Mouse (Mus musculus) midbrain, embryonic 16.5 days (tissue): ENCODE results near the gene Lamb3. TPM values are rescaled to one million over a fixed set of nuclear protein-coding genes. Genes with fewer than 3 reads are reported as not detected.
A peak's percentile ranks its signal among the peaks of the same experiment; 100 is the strongest.

ENCODE experiments used
- ATAC-seq: fragments of 200-750 bp; cut with Nextera tagmentation; 2 replicates; pipeline ENCODE4 v1.8.0; 2017; ENCODE audit warnings: moderate TSS enrichment
- H3K27ac ChIP-seq: fragments of 300-500 bp; sonication (generic); 2 replicates; pipeline ENCODE4 v1.5.1; 2014; ENCODE audit warnings: mild to moderate bottlenecking, low read length, mixed read lengths
- H3K27me3 ChIP-seq: fragments of 300-500 bp; sonication (generic); 2 replicates; pipeline ENCODE4 v1.6.1; 2014; ENCODE audit warnings: low read depth, low read length, mixed read lengths; ENCODE audit not compliant: control insufficient read depth, insufficient read depth
- H3K36me3 ChIP-seq: fragments of 300-500 bp; sonication (generic); 2 replicates; pipeline ENCODE4 v1.6.1; 2014; ENCODE audit warnings: mild to moderate bottlenecking, low read length, moderate library complexity, mixed read lengths; ENCODE audit not compliant: control insufficient read depth, insufficient read depth
- H3K4me1 ChIP-seq: fragments of 300-500 bp; sonication (generic); 2 replicates; pipeline ENCODE4 v1.6.1; 2014; ENCODE audit warnings: mild to moderate bottlenecking, low read length, mixed read lengths; ENCODE audit not compliant: control insufficient read depth, insufficient read depth
- H3K4me2 ChIP-seq: fragments of 300-500 bp; sonication (generic); 2 replicates; pipeline ENCODE4 v1.6.1; 2014; ENCODE audit warnings: mild to moderate bottlenecking, low read length, mixed read lengths
- H3K4me3 ChIP-seq: fragments of 300-500 bp; sonication (generic); 2 replicates; pipeline ENCODE4 v1.5.1; 2014; ENCODE audit warnings: low read depth, mild to moderate bottlenecking, low read length, moderate library complexity, mixed read lengths
- H3K9ac ChIP-seq: fragments of 300-500 bp; sonication (generic); 2 replicates; pipeline ENCODE4 v1.6.1; 2014; ENCODE audit warnings: low read depth, low read length, mixed read lengths
- H3K9me3 ChIP-seq: fragments of 300-500 bp; sonication (generic); replicated peaks from 2 replicates; pipeline ENCODE4 v1.6.1; 2014; ENCODE audit warnings: mild to moderate bottlenecking, low read length, mixed read lengths; ENCODE audit not compliant: control insufficient read depth, poor library complexity, severe bottlenecking
- WGBS: fragments of 180-500 bp; shearing (Covaris S2); extraction: QIAGEN DNeasy Blood & Tissue Kit; methylation state at CpG from one replicate; pipeline ENCODE4 v1.1.7; 2014; 5-methylcytosine and 5-hydroxymethylcytosine counted together
- polyA plus RNA-seq: library from polyadenylated mRNA; unstranded; fragments of >200 nt; fragmentation: Nextera tagmentation; extraction: Ambion mirVana; gene quantifications from 2 replicates; pipeline ENCODE4 v1.2.1, GENCODE M21; 2015

The Lamb3 gene
- polyA plus RNA-seq, 1 experiment from 2014 or later, result 0.75 TPM

- Histone ChIP-seq H3K27me3 (no peaks in the 10 kb centered on the region), H3K4me1 (no peaks in the 10 kb centered on the region), H3K4me3 (no peak overlapping the region), H3K36me3 (no peaks in the 10 kb centered on the region), H3K9me3 (no peaks in the 10 kb centered on the region), H3K4me2 (no peak overlapping the region), H3K27ac (no peak overlapping the region), H3K9ac (no peak overlapping the region)
- no peak for ATAC-seq
- 79% methylated on average over 7 of the region's 7 CpGs for WGBS
These were observed 54.5 kb downstream of the Lamb3 start for GRCm38 (mm10) chr1:193261897-193262548.

- Histone ChIP-seq H3K9me3 (no peaks in the 10 kb centered on the region), H3K4me2 (no peak overlapping the region), H3K9ac (no peak overlapping the region), H3K4me1 (no peaks in the 10 kb centered on the region), H3K4me3 (no peak overlapping the region), H3K27me3 (no peaks in the 10 kb centered on the region), H3K27ac (no peak overlapping the region), H3K36me3 (no peaks in the 10 kb centered on the region)
- 83% methylated on average over 8 of the region's 8 CpGs for WGBS
- no peak for ATAC-seq
These were observed 55.8 kb downstream of the Lamb3 start for GRCm38 (mm10) chr1:193263026-193263907.

- WGBS, result 64% methylated on average over 5 of the region's 5 CpGs
These were observed 56.6 kb downstream of the Lamb3 start, which contains the start of gene Hsd11b1 for GRCm38 (mm10) chr1:193263955-193264598. Gene Hsd11b1 (minus strand): TSS chr1:193264075.

GRCm38 (mm10) chr1:193265734-193266133, 58.2 kb downstream of the Lamb3 start:
- H3K36me3 ChIP-seq, result no peaks in the 10 kb centered on the region
- H3K27ac ChIP-seq, result no peak overlapping the region
- ATAC-seq, result no peak
- no peaks in the 10 kb centered on the region for H3K27me3 ChIP-seq
- no peak overlapping the region for H3K4me3 ChIP-seq
- no peak overlapping the region for H3K9ac ChIP-seq
- H3K9me3 ChIP-seq, result no peaks in the 10 kb centered on the region
- no peak overlapping the region for H3K4me2 ChIP-seq
- no peaks in the 10 kb centered on the region for H3K4me1 ChIP-seq

More at GRCm38 (mm10) chr1:193263955-193264598, 56.6 kb downstream of the Lamb3 start, which contains the start of gene Hsd11b1:
- Histone ChIP-seq H3K27me3 (no peaks in the 10 kb centered on the region), H3K4me2 (no peak within 1 kb of the TSS), H3K9ac (no peak within 1 kb of the TSS), H3K4me3 (no peak within 1 kb of the TSS), H3K36me3 (no peaks in the 10 kb centered on the region), H3K27ac (no peak within 1 kb of the TSS), H3K4me1 (no peaks in the 10 kb centered on the region), H3K9me3 (no peaks in the 10 kb centered on the region)
- no peak for ATAC-seq

GRCm38 (mm10) chr1:193270965-193271763, 63.7 kb downstream of the Lamb3 start:
- H3K36me3 ChIP-seq, result no peaks in the 10 kb centered on the region
- H3K27ac ChIP-seq, result no peak overlapping the region
- ATAC-seq, result no peak
- no peak overlapping the region for H3K4me2 ChIP-seq
- H3K4me1 ChIP-seq, result peaks cover 8% of the 10 kb centered on the region
- WGBS, result 76% methylated on average over 6 of the region's 6 CpGs
- no peak overlapping the region for H3K4me3 ChIP-seq
- no peak overlapping the region for H3K9ac ChIP-seq
- H3K27me3 ChIP-seq, result no peaks in the 10 kb centered on the region
- no peaks in the 10 kb centered on the region for H3K9me3 ChIP-seq

GRCm38 (mm10) chr1:193272137-193272915, 64.8 kb downstream of the Lamb3 start:
- 11% methylated on average over 23 of the region's 24 CpGs for WGBS
- H3K4me1 ChIP-seq, result peaks cover 8% of the 10 kb centered on the region
- peak overlapping the region; percentile 51 for H3K27ac ChIP-seq
- peak overlapping the region; percentile 45 for H3K9ac ChIP-seq
- no peaks in the 10 kb centered on the region for H3K9me3 ChIP-seq
- H3K27me3 ChIP-seq, result no peaks in the 10 kb centered on the region
- peak; percentile 77 for ATAC-seq
- H3K4me3 ChIP-seq, result peak overlapping the region; percentile 29
- H3K36me3 ChIP-seq, result no peaks in the 10 kb centered on the region
- peak overlapping the region; percentile 56 for H3K4me2 ChIP-seq

- Histone ChIP-seq H3K4me1 (peaks cover 8% of the 10 kb centered on the region), H3K4me3 (peak within 1 kb of the TSS; percentile 29), H3K4me2 (peak within 1 kb of the TSS; percentile 56), H3K9me3 (no peaks in the 10 kb centered on the region), H3K36me3 (no peaks in the 10 kb centered on the region), H3K27ac (peak within 1 kb of the TSS; percentile 51), H3K9ac (peak within 1 kb of the TSS; percentile 45), H3K27me3 (no peaks in the 10 kb centered on the region)
- peak; percentile 82 for ATAC-seq
- WGBS, result under 1% methylated on average over 22 of the region's 23 CpGs
These were observed 65.6 kb downstream of the Lamb3 start, which contains the start of gene G0s2 for GRCm38 (mm10) chr1:193272916-193273601. Gene G0s2 (minus strand): TSS chr1:193273217.
